Mouse (Mus musculus) kidney, adult 2 months (tissue): ENCODE measurements around the gene Pawr.

Source experiments
- CTCF ChIP-seq: fragments of 200-500 bp; conservative IDR thresholded peaks from 2 replicates; pipeline ENCODE4 v1.5.1; 2011; ENCODE audit warnings: low read depth, mild to moderate bottlenecking, control low read depth, low read length, moderate library complexity, mixed read lengths; ENCODE audit not compliant: insufficient read depth, insufficient read length
- POLR2A ChIP-seq: fragments of 200-500 bp; IDR thresholded peaks from one replicate; pipeline ENCODE4 v1.6.1; 2011; ENCODE audit warnings: low read depth, low read length, control low read depth

GRCm38 (mm10) chr10:108364946-108365719, 33.2 kb downstream of the Pawr start:
- TF ChIP-seq CTCF, result no peak
- TF ChIP-seq POLR2A, result no peak
